Mouse (Mus musculus) E14TG2a.4 (cell line): ENCODE results near the gene Disc1.

Experiments used
- CTCF ChIP-seq: conservative IDR thresholded peaks from 2 replicates; pipeline ENCODE4 v1.5.1; 2014; ENCODE audit warnings: low read length
- NANOG ChIP-seq: IDR thresholded peaks from 2 replicates; pipeline ENCODE4 v1.6.1; 2014; ENCODE audit warnings: borderline replicate concordance, low read length, mixed read lengths

DNA sequence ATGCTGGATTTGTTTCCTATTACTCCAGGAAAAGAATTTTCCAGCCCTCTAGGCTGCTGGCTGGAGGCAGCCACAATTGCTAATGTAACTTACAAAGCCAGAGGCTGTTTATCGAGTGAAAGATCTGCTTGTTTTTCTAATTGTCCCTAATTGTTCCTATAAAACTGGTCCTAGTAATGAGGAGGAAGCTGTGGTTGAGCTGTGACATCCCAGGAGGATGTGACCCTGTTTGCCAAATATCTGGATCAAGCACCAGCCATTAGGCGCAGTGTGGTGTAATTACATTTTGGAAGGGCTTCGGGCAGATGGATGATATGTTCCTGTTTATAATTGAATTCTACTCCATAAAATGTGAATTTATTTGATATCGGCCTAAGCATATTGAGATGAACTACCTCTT is 233.3 kb downstream of the Disc1 start:
- TF ChIP-seq CTCF: no peak
- TF ChIP-seq NANOG: no peak
